Mouse (Mus musculus) CH12.LX (cell line): ENCODE measurements at regions not wholly inside any gene's neighbourhood (a gene's known extent, or its start where the extent isn't known, plus 50 kb on each side); places are given as distances from the start of the nearest gene placed in this dataset.

Experiments
- CTCF ChIP-seq, 2 experiments: IDR thresholded peaks in 1 of 2; conservative IDR thresholded peaks in 1 of 2; 2 replicates each; pipeline ENCODE4 v1.5.1; 2011 to 2012; ENCODE audit warnings: low read depth in 2 of 2, low read length in 2 of 2, improper control_type of control experiment in 1 of 2, inconsistent platforms in 1 of 2, mild to moderate bottlenecking in 1 of 2, moderate library complexity in 1 of 2
- POLR2A ChIP-seq: IDR thresholded peaks from 2 replicates; pipeline ENCODE4 v1.6.1; 2011; ENCODE audit warnings: low read depth, mild to moderate bottlenecking, improper control_type of control experiment, low read length
- USF1 ChIP-seq: IDR thresholded peaks from 2 replicates; pipeline ENCODE4 v1.6.1; 2014; ENCODE audit warnings: low read depth, mild to moderate bottlenecking, inconsistent platforms, low read length, improper control_type of control experiment

DNA sequence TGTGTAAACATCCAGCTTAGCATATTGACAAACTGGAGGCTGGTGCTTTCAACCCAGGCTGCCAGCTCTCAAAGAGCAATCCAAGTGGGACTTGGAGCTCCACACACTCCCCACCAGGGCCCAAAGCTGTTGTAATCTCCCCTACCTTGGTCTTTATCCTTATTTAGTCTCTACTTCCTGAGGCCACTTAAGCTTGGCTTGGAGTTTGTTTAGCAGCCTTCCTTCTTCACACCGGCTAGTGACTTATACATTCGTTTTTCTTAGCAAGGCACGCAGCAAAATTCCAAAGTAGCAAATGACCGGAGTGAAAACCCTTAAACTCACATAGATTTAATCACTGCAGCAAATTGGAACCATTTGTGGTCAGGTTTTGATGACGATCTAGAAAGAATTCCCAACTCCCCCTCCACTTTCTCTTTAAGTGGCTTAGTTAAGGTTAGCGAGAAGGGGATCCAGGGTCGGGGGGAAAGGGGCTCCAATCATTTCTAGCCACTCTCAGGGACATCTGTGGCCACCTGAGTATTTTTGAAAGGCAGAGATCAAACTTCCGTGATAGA lies 124.2 kb upstream of the Irx3 start:
- no peak for TF ChIP-seq CTCF (conservative IDR thresholded peaks at IDR 0.05 in 1 of 2, IDR thresholded peaks at IDR 0.05 in 1 of 2; ENCODE audit: low read depth in 2 of 2, low read length in 2 of 2)
- TF ChIP-seq POLR2A, result no peak
- no peak for TF ChIP-seq USF1
